Mouse (Mus musculus): ENCODE results near the gene Tenm3.

Gene Tenm3

GRCm38 (mm10) chr8:48740951-48741350 lies 102.8 kb downstream of the Tenm3 start:
- DNase-seq (ENCODE audit: low spot score in 2 of 2): no peak

- DNase-seq (ENCODE audit: low spot score in 2 of 2): no peak
These were observed 103.4 kb downstream of the Tenm3 start for GRCm38 (mm10) chr8:48740147-48740881.

GRCm38 (mm10) chr8:48733731-48734130 lies 110.0 kb downstream of the Tenm3 start:
- no peak for DNase-seq (ENCODE audit: low spot score in 2 of 2)

DNA sequence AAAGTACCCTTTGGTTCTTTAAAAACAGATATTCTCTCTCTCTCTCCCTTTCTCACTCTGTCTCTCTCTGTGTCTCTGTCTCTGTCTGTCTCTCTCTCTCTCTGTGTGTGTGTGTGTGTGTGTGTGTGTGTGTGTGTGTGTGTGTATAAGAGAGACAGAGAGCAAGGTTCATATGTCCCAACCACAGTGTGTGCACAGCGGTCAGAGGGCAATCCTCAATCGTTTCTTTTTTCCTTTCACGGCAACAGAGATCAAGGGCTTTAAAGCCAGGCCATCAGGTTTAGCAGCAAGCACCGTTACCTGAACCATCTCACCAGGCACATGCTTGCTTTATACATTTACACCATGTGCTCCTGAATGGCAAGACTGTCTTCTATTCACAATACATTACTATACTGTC lies 110.7 kb downstream of the Tenm3 start:
- DNase-seq (ENCODE audit: low spot score in 2 of 2): no peak

- DNase-seq (ENCODE audit: low spot score in 2 of 2): no peak
These were observed 113.0 kb downstream of the Tenm3 start for GRCm38 (mm10) chr8:48730701-48731100.

DNA sequence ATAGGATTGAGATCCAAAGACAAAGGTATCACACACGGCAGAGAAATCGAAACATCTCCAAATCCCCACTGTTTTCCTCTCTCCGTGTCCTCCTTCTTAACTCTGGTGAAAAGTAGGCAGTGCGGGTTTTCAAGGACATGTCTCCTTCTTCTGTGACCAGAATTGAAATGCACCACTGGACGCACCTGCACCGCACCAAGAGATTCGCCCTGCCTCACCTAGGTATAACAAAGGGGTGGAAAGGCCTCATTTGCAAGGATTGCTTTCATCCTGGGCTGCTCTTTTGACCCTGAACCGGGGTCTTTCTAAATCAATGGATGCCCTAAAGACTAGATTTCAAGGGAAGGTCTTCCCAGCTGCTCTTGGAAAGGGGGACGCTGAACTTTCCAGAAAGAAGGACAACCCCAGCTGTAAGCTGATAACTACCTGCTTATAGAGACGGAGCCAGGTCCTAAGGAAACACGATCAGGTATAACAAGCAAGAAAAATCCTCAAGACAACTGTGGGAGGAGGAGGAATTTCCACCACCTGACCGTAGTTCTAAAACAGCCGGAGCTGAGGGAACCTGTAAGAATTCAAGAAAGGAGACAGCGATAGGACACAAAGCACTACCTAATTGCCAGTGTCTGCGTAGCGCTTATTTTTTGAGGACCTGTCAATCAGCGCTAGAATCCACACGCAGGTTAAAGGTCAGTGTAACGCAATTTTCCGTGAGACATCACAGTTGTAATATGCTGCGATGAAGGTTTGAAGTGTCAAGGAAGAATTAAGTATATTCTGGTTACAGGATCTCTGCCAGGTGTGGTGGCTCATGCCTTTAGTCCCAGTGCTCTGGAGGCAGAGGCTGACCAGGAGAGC lies 114.7 kb downstream of the Tenm3 start:
- no peak for DNase-seq (ENCODE audit: low spot score in 2 of 2)

- DNase-seq (ENCODE audit: low spot score in 2 of 2): no peak
These were observed 115.7 kb downstream of the Tenm3 start for GRCm38 (mm10) chr8:48728006-48728405.

DNA sequence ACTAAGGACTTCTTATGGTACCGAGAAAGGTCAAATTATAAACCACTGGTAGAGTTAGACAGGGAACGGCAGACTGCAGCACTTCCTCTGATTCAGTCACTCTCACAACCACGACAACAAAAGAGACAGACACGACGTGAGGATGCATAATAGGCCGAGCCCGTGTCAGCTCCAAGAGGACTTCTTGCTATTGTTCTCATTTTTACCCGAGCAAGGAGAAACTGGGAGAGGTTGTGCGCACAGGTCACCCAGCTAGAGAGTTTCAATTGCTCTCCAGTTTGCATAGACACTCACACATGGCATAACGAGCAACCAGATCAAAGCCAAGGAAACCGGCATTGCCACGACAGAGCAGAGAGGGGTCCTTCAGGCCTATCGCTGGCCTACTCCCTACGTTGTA lies 121.0 kb downstream of the Tenm3 start:
- no peak for DNase-seq (ENCODE audit: low spot score in 2 of 2)

DNA sequence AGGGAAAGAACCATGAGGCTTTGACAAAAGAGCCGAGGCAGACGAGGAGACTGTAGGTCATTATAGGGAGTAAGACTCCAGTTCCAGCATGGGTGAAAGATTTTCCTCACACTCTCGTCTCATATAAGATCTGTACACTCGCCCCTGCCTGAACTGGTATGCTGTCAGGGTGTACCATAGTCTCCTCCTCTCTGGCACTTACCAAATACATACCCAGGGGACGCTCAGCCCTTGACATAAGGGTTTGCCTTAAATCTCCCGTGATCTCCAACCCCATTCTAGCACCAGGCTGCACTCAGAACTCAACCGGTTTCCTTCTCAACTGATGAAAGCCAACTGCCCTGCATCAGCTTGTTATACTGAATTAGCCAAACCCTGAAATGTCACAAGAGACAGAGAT lies 121.4 kb downstream of the Tenm3 start:
- DNase-seq (ENCODE audit: low spot score in 2 of 2): no peak

DNA sequence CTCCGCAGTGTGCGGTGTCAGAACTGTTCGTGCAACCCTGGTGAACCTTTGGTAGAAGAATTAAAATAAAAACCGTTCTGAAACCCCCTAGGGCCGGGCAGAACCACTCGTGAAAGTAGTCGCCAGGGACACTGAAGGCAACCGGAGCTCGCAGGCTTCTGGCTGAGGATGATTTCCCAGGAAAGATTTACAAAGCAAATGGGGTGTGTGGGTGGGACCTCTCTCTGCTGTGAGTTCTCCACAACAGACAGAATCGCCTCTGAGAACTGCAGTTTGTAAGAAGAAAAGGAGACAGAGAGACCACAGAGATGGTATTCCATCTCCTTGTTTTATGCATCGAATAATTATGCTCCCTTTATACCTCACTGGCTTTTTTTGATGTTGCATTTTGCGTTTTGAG lies 122.4 kb downstream of the Tenm3 start:
- DNase-seq (ENCODE audit: low spot score in 2 of 2): no peak

- DNase-seq (ENCODE audit: low spot score in 2 of 2): no peak
These were observed 128.1 kb downstream of the Tenm3 start for GRCm38 (mm10) chr8:48715616-48716015.

- DNase-seq (ENCODE audit: low spot score in 2 of 2): no peak
These were observed 137.1 kb downstream of the Tenm3 start for GRCm38 (mm10) chr8:48706666-48707065.

- no peak for DNase-seq (ENCODE audit: low spot score in 2 of 2)
These were observed 138.8 kb downstream of the Tenm3 start for GRCm38 (mm10) chr8:48704885-48705515.

- peak in 1 of 2 experiments; percentile 27 for DNase-seq (ENCODE audit: low spot score in 2 of 2)
These were observed 139.3 kb downstream of the Tenm3 start for GRCm38 (mm10) chr8:48704485-48704884.

DNA sequence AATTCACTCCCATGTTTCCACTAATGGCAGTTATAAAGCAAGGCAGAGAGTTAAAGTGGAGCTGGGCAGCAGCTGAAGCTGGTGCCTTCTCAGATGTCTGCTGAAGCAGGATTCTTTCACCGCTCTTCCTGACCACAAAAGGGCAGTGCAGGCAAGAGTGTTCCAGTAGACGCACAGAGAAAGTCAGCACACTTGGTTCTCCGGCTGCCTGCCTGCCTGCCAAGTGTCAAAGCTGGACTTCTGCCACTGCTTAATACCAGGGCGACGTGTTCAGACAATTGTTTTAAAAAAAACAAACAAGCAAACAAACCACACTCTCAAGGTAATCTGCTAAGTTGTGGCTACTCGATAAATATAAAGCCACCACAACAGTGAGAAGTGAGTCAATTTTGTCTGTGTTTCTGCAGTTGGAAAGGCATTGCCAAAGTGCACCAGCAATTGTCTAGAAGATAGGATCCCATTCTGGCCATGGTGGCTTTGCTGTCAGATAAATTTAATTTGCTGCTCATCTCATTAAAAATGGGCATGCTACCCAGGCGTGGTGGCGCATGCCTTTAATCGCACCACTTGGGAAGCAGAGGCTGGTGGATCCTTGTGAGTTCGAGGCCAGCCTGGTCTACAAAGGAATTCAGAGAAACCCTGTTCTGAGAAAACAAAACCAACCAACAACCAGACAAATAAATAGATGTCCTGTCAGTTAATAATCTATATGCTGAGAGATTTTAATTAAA lies 152.9 kb downstream of the Tenm3 start:
- DNase-seq (ENCODE audit: low spot score in 2 of 2): no peak

- DNase-seq (ENCODE audit: low spot score in 2 of 2): no peak
These were observed 155.0 kb downstream of the Tenm3 start for GRCm38 (mm10) chr8:48688706-48689105.

- no peak for DNase-seq (ENCODE audit: low spot score in 2 of 2)
These were observed 155.6 kb downstream of the Tenm3 start for GRCm38 (mm10) chr8:48688188-48688587.

DNA sequence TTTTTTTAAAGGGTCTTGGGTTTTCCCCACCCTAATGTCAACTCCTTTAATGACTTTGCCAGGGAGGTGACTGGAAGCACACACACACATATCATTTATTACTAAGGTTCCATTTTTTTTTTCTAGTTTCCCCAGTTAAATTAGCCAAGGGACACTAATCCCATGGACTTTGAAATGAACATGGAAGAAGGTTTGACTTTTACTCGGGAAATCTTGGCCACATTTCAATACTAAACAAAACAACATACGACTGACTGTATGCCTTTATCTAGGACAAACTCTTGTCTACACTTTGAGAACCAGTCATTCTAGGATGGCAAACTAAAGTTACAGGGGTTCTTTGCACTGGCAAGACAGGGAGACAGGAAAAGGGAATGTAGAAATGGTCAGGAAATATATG lies 170.3 kb downstream of the Tenm3 start:
- no peak for DNase-seq (ENCODE audit: low spot score in 2 of 2)

- no peak for DNase-seq (ENCODE audit: low spot score in 2 of 2)
These were observed 171.3 kb downstream of the Tenm3 start for GRCm38 (mm10) chr8:48672471-48672870.

GRCm38 (mm10) chr8:48671318-48671717 lies 172.4 kb downstream of the Tenm3 start:
- DNase-seq (ENCODE audit: low spot score in 2 of 2): no peak

GRCm38 (mm10) chr8:48670895-48671294 lies 172.9 kb downstream of the Tenm3 start:
- no peak for DNase-seq (ENCODE audit: low spot score in 2 of 2)

GRCm38 (mm10) chr8:48670387-48670786 lies 173.4 kb downstream of the Tenm3 start:
- DNase-seq (ENCODE audit: low spot score in 2 of 2): no peak
